Mouse (Mus musculus): Measurements from ENCODE around the gene Havcr2. TPM values are rescaled to one million over a fixed set of nuclear protein-coding genes. Genes with fewer than 3 reads are reported as not detected.
A peak's percentile ranks its signal among the peaks of the same experiment; 100 is the strongest.
"Not testable (repeated sequence)": the region's sequence is repeated elsewhere in the genome, so short reads cannot be mapped to it uniquely, and the experiment has no call there.

Gene Havcr2
- total RNA-seq (2021): 1 to 10 TPM; 2.1 to 2.2 TPM
- long read RNA-seq, experiment 1, partial matches to known transcripts: 0 of 5 reads
- long read RNA-seq, experiment 1, other reads (novel, unspliced or antisense): 2 of 5 reads
- long read RNA-seq, experiment 2, partial matches to known transcripts: 0 of 7 reads
- long read RNA-seq, experiment 2, other reads (novel, unspliced or antisense): 3 of 7 reads

DNA sequence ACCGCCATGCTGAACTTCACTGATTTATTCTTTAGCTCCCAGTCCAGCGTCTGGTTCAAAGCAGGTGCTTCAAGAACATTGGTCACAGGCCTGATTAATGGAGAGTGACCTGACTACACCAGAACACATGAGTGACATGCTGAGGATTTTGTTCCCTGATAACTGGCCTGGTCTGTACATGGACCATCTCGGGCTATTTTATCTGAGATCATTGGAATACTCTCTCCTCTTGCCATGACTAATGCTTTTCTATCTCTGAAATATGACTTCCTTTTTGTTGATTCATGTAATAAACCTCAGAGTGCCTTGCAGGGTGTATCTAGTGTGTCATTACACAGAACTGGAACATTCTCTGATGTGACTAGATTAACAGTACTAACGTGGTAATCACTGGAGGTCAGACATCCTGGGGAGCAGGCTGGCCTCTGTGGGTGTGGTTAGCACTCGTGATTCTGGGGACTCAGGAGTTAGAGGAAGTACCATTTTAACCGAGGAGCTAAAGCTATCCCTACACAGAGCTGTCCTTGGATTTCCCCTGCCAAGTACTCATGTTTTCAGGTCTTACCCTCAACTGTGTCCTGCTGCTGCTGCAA is at the start of gene Havcr2:
Gene Havcr2 (plus strand): TSS at position 483 of the 593 bp plus-strand sequence.
- no peak for TF ChIP-seq CTCF (IDR thresholded peaks at IDR 0.05)
- intact Hi-C loops (cut with DNase I): no loop called here
- no peak for DNase-seq (ENCODE audit: extremely low spot score in 1 of 2, low spot score in 2 of 2)
- no peak within 1 kb of the TSS for H3K4me3 ChIP-seq
- no peak within 1 kb of the TSS for H3K27ac ChIP-seq

DNA sequence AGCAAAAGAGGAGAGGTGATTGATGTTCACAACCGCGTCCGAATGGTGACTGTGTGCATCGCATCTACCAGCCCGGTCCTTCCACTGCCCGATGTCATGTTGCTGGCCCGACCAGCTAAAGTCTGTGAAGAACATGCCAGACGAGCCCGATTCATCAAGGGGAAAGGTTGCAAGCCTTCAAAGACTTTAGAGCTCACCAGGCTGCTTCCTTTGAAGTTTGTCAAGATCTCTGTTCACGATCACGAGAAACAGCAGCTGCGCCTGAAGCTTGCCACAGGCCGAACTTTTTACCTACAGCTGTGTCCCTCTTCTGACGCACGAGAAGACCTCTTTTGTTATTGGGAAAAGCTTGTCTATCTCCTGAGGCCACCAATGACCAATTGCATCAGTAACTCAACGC is 49.7 kb upstream of the Havcr2 start:
- no peak for TF ChIP-seq CTCF (IDR thresholded peaks at IDR 0.05)
- no peak for DNase-seq (ENCODE audit: extremely low spot score in 1 of 2, low spot score in 2 of 2)

DNA sequence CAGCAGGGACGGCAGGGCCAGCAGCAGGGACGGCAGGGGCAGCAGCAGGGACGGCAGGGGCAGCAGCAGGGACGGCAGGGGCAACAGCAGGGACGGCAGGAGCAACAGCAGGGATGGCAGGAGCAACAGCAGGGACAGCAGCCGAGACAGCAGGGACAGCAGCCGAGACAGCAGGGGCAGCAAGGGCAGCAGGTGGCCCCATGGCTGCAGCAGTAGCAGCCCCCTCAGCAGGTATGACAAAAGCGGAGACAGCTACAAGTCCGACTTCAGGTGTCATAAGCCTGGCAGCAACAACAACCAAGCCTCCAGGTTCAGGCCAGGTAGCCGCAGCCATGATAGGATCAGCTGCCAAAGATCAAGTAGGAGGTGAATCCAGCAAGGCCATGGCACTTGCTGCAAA is 48.0 kb upstream of the Havcr2 start:
- H3K27ac ChIP-seq: no peak overlapping the region
- no peak overlapping the region for H3K4me3 ChIP-seq
- no peak for DNase-seq (ENCODE audit: extremely low spot score in 1 of 2, low spot score in 2 of 2)
- intact Hi-C loops (cut with DNase I): no loop called here
- no peak for TF ChIP-seq CTCF (IDR thresholded peaks at IDR 0.05)

More for the DNA sequence above, 49.7 kb upstream of the Havcr2 start:
- Histone ChIP-seq H3K27ac (no peak overlapping the region), H3K4me3 (no peak overlapping the region)
- intact Hi-C loops (cut with DNase I): no loop called here

DNA sequence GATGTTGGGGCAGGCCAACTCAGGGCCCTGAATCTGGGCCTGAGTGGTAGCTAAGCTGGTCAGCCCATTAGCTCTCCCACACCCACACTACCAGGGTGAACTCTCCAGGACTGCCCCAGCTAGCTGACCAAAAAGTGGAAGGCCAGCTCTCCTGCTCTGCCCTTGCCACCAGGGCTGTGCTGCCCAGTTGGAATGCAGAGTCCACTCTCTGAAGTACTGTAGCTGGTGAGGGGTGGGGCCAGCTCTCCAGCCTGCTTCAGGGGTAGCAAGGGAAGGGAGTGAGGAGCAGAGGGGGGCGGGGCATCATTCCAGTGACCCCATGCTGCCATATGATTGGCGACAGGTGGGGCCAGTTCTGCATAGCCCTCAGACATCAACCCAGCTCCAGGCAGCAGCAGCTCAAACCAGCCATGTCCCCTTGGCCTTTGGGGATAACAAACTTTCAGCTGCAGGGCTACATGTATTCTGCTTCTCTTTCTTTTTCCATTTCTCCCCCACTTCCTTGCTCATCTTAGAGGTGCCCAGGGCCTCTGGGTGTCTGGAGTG is 44.6 kb upstream of the Havcr2 start:
- intact Hi-C loops (cut with DNase I): no loop called here

DNA sequence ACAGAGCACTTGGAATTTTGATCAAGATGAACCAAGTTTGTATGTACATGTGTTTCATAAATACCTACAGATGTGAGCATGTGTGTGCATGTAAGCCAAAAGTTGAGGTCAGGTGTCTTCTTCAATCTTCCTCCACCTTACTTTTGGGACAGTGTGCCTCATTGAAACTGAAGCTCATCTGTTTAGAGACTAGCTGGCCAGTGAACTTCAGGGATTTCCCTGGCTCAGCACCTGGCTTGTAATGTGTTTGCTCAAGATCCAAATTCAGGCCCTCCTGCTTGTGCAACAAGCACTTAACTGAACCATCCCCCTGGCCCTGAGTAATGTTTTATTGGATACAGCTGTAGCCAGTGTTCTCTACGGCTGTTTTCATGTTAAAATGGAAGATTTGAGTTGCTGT is 36.3 kb upstream of the Havcr2 start:
- TF ChIP-seq CTCF (IDR thresholded peaks at IDR 0.05): no peak
- H3K27ac ChIP-seq: no peak overlapping the region
- intact Hi-C loops (cut with DNase I): no loop called here

More for the DNA sequence above, 44.6 kb upstream of the Havcr2 start:
- Histone ChIP-seq H3K4me3 (no peak overlapping the region), H3K27ac (no peak overlapping the region)
- no peak for TF ChIP-seq CTCF (IDR thresholded peaks at IDR 0.05)
- no peak for DNase-seq (ENCODE audit: extremely low spot score in 1 of 2, low spot score in 2 of 2)

DNA sequence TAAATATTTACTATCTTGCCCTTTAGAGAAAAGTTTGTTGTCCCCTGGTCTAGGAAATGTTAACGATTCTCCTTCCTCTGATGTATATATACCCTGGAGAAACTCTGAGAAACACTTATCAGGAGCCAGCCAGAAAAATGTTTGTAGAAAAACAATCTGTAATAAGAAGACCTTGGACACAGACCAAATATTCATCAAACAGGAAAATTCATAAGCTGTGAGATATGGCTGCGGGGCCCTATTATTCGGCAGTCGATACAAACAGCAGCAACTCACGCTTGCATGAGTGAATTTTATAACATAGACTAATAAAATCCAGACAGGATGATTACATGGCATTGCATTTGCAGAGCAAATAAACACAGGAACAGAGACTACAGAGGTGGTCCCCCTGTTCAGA is 35.9 kb upstream of the Havcr2 start:
- DNase-seq (ENCODE audit: extremely low spot score in 1 of 2, low spot score in 2 of 2): no peak
- Histone ChIP-seq H3K27ac (no peak overlapping the region), H3K4me3 (no peak overlapping the region)
- TF ChIP-seq CTCF (IDR thresholded peaks at IDR 0.05): no peak
- intact Hi-C loops (cut with DNase I): no loop called here

More for the DNA sequence above, 36.3 kb upstream of the Havcr2 start:
- no peak overlapping the region for H3K4me3 ChIP-seq
- DNase-seq (ENCODE audit: extremely low spot score in 1 of 2, low spot score in 2 of 2): no peak

DNA sequence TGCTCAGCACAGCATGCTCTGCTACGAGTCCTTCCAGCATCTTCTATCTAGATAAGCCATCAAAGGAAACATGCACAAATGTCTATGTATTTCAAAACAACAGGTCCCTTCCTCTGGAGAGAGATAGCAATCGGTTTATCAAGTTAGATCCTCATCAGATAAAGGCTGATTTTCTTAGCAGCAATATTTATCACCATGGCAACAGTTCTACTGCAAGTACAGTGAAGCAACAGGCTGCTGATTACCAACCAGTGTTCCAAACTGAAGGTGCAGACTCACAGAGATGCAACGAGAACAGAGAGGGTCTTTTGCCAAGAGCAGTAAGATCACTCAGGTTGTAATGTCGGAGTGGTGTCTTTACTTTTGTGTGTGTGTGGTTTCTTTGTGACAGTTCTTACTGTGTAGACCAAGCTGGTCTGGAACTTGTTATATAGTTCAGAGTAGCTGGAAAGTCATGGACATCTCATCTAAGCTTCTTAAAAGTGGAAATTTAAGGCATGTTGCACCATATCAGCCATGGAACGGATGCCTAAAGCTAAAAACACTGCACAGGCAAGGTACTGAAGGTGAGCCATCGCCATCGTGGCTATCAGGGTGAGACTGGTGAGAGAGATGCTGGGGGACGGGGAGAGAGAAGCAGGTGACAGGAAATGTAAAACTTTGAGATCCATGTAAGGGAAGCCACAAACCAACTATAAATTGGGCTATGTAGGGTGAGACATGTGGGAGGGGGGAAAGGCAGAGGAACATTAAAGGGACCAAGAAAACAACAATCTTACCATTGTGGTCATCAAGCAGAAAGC is 33.4 kb upstream of the Havcr2 start:
- Histone ChIP-seq H3K27ac (no peak overlapping the region), H3K4me3 (no peak overlapping the region)
- DNase-seq (ENCODE audit: extremely low spot score in 1 of 2, low spot score in 2 of 2): no peak
- TF ChIP-seq CTCF (IDR thresholded peaks at IDR 0.05): no peak
- intact Hi-C loops (cut with DNase I): no loop called here

DNA sequence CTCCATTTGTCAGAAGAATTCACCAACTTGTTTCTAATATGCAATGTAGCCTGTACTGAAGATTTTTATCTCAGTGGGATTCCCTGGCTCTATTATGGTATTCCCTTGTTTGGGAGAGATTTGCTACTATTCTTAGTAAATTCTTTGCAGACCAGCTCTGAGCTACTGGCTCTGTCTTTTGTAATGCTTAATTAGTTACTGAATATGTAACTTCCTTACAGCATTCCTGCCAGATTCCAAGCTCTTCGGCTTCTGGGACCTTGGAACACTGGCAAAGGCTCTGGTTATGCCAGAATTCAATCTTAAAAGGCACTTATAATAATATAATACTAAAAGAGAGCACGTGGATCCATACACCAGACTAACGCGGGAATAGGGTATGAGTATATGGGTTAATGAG is 26.6 kb upstream of the Havcr2 start:
- H3K4me3 ChIP-seq; DNase-seq (ENCODE audit: extremely low spot score in 1 of 2, low spot score in 2 of 2); H3K27ac ChIP-seq; intact Hi-C loops (cut with DNase I): not testable (repeated sequence)

DNA sequence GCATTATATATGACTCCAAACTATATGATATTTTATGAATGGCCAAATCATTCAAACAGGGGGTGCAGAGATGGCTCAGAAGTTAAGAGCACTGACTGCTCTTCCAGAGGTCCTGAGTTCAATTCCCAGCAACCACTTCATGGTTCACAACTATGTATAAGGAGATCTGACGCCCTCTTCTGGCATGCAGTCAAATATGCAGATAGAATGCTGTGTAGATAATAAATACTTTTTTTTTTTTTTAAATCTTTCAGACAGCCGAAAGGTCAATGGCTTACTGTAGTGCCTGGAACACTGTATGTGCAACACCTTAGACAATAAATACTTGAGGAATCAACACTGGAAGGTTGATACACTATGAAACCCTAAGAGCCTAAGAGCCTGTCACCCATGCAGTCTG is 24.6 kb upstream of the Havcr2 start:
- intact Hi-C loops (cut with DNase I): loop anchor here (2.0 kb wide), 1 partner anchor 129 kb away; no protein-coding TSS in a partner anchor
- Histone ChIP-seq H3K27ac (no peak overlapping the region), H3K4me3 (no peak overlapping the region)
- DNase-seq (ENCODE audit: extremely low spot score in 1 of 2, low spot score in 2 of 2): no peak
- TF ChIP-seq CTCF (IDR thresholded peaks at IDR 0.05): no peak

DNA sequence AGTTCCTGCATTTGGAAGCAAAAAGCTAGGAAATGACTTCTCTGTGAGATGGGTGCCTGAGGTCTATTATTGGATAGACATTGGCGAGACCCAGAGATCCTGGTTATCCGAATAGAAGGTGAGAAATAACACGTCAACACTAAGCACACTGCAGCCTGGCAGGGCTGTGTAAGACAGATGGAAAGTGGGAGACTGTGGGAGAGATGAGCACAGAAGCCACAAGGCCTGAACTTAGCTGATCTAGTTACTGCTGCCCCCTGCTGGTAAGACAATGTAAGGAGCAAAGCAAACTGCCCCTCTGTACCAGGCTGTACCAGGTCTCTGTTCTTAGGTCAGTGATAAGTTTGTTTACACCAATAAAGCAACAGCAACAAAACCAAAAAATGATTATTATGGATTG is 23.6 kb upstream of the Havcr2 start:
- intact Hi-C loops (cut with DNase I): loop anchor here (1.0 to 2.0 kb wide), 4 partner anchors 117 to 162 kb away; no protein-coding TSS in a partner anchor
- Histone ChIP-seq H3K4me3 (no peak overlapping the region), H3K27ac (peak overlapping the region; percentile 66; the same call in 1 of the 2 replicates)
- peak; percentile 76 to 85 for DNase-seq (ENCODE audit: extremely low spot score in 1 of 2, low spot score in 2 of 2)
- TF ChIP-seq CTCF (IDR thresholded peaks at IDR 0.05): peak; percentile 90

DNA sequence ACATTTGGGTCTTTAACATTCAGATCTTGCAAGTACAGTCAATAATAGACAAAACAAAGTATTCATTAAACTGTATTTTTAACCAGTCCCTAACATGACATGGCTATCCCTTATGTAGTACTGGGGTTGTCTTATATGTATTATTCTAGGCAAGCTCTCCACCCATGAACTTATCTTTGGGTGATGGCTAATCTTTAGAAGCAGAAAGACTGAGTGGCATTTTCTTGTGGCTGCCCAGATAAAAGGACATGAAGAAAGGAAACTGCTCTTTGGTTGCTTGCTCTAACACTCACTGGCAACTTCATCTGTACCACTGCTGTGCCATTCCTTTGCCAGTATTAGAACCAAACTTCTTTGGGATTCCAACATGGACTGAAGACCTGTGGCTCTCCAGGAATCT is 19.4 kb upstream of the Havcr2 start:
- H3K4me3 ChIP-seq: no peak overlapping the region

More for the DNA sequence above, 19.4 kb upstream of the Havcr2 start:
- no peak for DNase-seq (ENCODE audit: extremely low spot score in 1 of 2, low spot score in 2 of 2)
- TF ChIP-seq CTCF (IDR thresholded peaks at IDR 0.05): no peak
- H3K27ac ChIP-seq: no peak overlapping the region
- intact Hi-C loops (cut with DNase I): no loop called here
